Mouse (Mus musculus) intestine, postnatal 0 days (tissue): ENCODE measurements around the gene Elk4. TPM values are rescaled to one million over a fixed set of nuclear protein-coding genes. Genes with fewer than 3 reads are reported as not detected.

Experiments used
- ATAC-seq: fragments of 200-750 bp; cut with Nextera tagmentation; 2 replicates; pipeline ENCODE4 v1.8.0; 2017; ENCODE audit warnings: mild to moderate bottlenecking, moderate TSS enrichment, moderate library complexity
- H3K27ac ChIP-seq: fragments of 300-500 bp; sonication (generic); 2 replicates; pipeline ENCODE4 v1.5.1; 2014; ENCODE audit warnings: mild to moderate bottlenecking, low read depth, low read length, moderate library complexity
- H3K27me3 ChIP-seq: fragments of 300-500 bp; sonication (generic); replicated peaks from 2 replicates; pipeline ENCODE4 v1.6.1; 2014; ENCODE audit warnings: low read length, mixed read lengths; ENCODE audit not compliant: control insufficient read depth, insufficient read depth
- H3K36me3 ChIP-seq: fragments of 300-500 bp; sonication (generic); 2 replicates; pipeline ENCODE4 v1.6.1; 2014; ENCODE audit warnings: mild to moderate bottlenecking, moderate library complexity; ENCODE audit not compliant: control insufficient read depth, insufficient read depth
- H3K4me1 ChIP-seq: fragments of 300-500 bp; sonication (generic); replicated peaks from 2 replicates; pipeline ENCODE4 v1.6.1; 2014; ENCODE audit warnings: antibody characterized with exemption, low read length, mixed read lengths; ENCODE audit not compliant: control insufficient read depth, insufficient read depth
- H3K4me2 ChIP-seq: fragments of 300-500 bp; sonication (generic); replicated peaks from 2 replicates; pipeline ENCODE4 v1.6.1; 2014; ENCODE audit warnings: low read depth, mild to moderate bottlenecking, moderate library complexity
- H3K4me3 ChIP-seq: fragments of 300-500 bp; sonication (generic); 2 replicates; pipeline ENCODE4 v1.5.1; 2014; ENCODE audit warnings: low read depth, low read length
- H3K9ac ChIP-seq: fragments of 300-500 bp; sonication (generic); 2 replicates; pipeline ENCODE4 v1.6.1; 2014; ENCODE audit warnings: mild to moderate bottlenecking, low read depth, low read length
- H3K9me3 ChIP-seq: fragments of 300-500 bp; sonication (generic); 2 replicates; pipeline ENCODE4 v1.6.1; 2016; ENCODE audit warnings: mixed run types; ENCODE audit not compliant: control insufficient read depth
- CTCF ChIP-seq: sonication (generic); IDR thresholded peaks from 2 replicates; pipeline ENCODE4 v1.5.1; 2016; ENCODE audit warnings: low read depth, mild to moderate bottlenecking, control low read depth, antibody characterized with exemption, moderate library complexity
- WGBS: fragments of 180-500 bp; shearing (Covaris S2); extraction: QIAGEN DNeasy Blood & Tissue Kit; methylation state at CpG from one replicate; pipeline ENCODE4 v1.1.7; 2014; 5-methylcytosine and 5-hydroxymethylcytosine counted together
- polyA plus RNA-seq: library from polyadenylated mRNA; unstranded; fragments of >200 nt; fragmentation: Nextera tagmentation; extraction: Ambion mirVana; gene quantifications from 2 replicates; pipeline ENCODE4 v1.2.1, GENCODE M21; 2015

The Elk4 gene
- polyA plus RNA-seq, 1 experiment from 2014 or later = 16.4 TPM

GRCm38 (mm10) chr1:132078413-132078812 is 71.0 kb downstream of the Elk4 start:
- no peak for TF ChIP-seq CTCF

More at GRCm38 (mm10) chr1:132078413-132078812, 71.0 kb downstream of the Elk4 start:
- H3K9me3 ChIP-seq = no peaks in the 10 kb centered on the region
- H3K9ac ChIP-seq = no peak overlapping the region
- ATAC-seq = no peak
- no peaks in the 10 kb centered on the region for H3K36me3 ChIP-seq
- no peaks in the 10 kb centered on the region for H3K27me3 ChIP-seq
- no peak overlapping the region for H3K27ac ChIP-seq
- no peaks in the 10 kb centered on the region for H3K4me1 ChIP-seq
- H3K4me2 ChIP-seq = no peak overlapping the region
- WGBS = 89% methylated on average over 2 of the region's 2 CpGs
- H3K4me3 ChIP-seq = no peak overlapping the region

Other genes with a start within 250 kb of the Elk4 start
- gene Pm20d1, start 210.2 kb upstream of the Elk4 start, polyA plus RNA-seq = 17.3 and 19.8 TPM in 2 replicates
- gene Slc41a1, start 180.1 kb upstream of the Elk4 start, polyA plus RNA-seq = 3.5 and 3.8 TPM in 2 replicates
- 16.2 and 19.1 TPM in 2 replicates for gene Rab29, start 140.4 kb upstream of the Elk4 start, polyA plus RNA-seq
- 25.9 and 30.4 TPM in 2 replicates for gene Nucks1, start 97.1 kb upstream of the Elk4 start, polyA plus RNA-seq
- 2.5 and 2.7 TPM in 2 replicates for gene Slc45a3, start 44.6 kb upstream of the Elk4 start, polyA plus RNA-seq
- 6.1 and 7.0 TPM in 2 replicates for gene Mfsd4a, start 60.5 kb downstream of the Elk4 start, polyA plus RNA-seq
- 33.7 and 39.3 TPM in 2 replicates for gene Cdk18, start 132.1 kb downstream of the Elk4 start, polyA plus RNA-seq
- 0.08 TPM in 1 of 2 replicates, not detected in the other for gene Lemd1, start 183.8 kb downstream of the Elk4 start, polyA plus RNA-seq
- gene AC124108.1, start 183.8 kb downstream of the Elk4 start, polyA plus RNA-seq = not detected in 2 replicates
- gene Gm10188, start 222.2 kb downstream of the Elk4 start, polyA plus RNA-seq = not detected in 2 replicates